Mouse (Mus musculus) liver, adult 2 months (tissue): ENCODE results near the gene Zbtb7b. TPM values are rescaled to one million over a fixed set of nuclear protein-coding genes. Genes with fewer than 3 reads are reported as not detected.

ENCODE experiments used
- DNase-seq: peaks from one replicate; pipeline ENCODE4 v3.0.0-alpha.2; 2011; ENCODE audit warnings: low read depth, low spot score; ENCODE audit errors: extremely low read depth
- H3K27ac ChIP-seq: fragments of 200-500 bp; replicated peaks from 2 replicates; pipeline ENCODE4 v1.5.1; 2012; ENCODE audit warnings: low read depth, mild to moderate bottlenecking, control low read depth, inconsistent platforms, low read length; ENCODE audit not compliant: insufficient read depth
- H3K27me3 ChIP-seq: fragments of 200-500 bp; 2 replicates; pipeline ENCODE4 v1.6.1; 2012; ENCODE audit warnings: mild to moderate bottlenecking, moderate library complexity, low read length, inconsistent platforms; ENCODE audit not compliant: control insufficient read depth, insufficient read depth
- H3K36me3 ChIP-seq: fragments of 200-500 bp; 2 replicates; pipeline ENCODE4 v1.6.1; 2012; ENCODE audit warnings: low read length, inconsistent platforms; ENCODE audit not compliant: control insufficient read depth, insufficient read depth
- H3K4me1 ChIP-seq: fragments of 200-500 bp; 2 replicates; pipeline ENCODE4 v1.6.1; 2011; ENCODE audit warnings: low read length; ENCODE audit not compliant: control insufficient read depth, insufficient read depth
- H3K4me3 ChIP-seq: fragments of 200-500 bp; 2 replicates; pipeline ENCODE4 v1.5.1; 2011; ENCODE audit warnings: low read depth, mild to moderate bottlenecking, control low read depth, low read length, moderate library complexity; ENCODE audit not compliant: insufficient read depth
- H3K79me2 ChIP-seq: fragments of 200-500 bp; 2 replicates; pipeline ENCODE4 v1.6.1; 2012; ENCODE audit warnings: inconsistent platforms, mild to moderate bottlenecking, low read length, moderate library complexity; ENCODE audit not compliant: control insufficient read depth, insufficient read depth
- H3K9ac ChIP-seq: fragments of 200-500 bp; 2 replicates; pipeline ENCODE4 v1.6.1; 2012; ENCODE audit warnings: low read depth, mild to moderate bottlenecking, control low read depth, inconsistent platforms, low read length
- CTCF ChIP-seq: fragments of 200-500 bp; IDR thresholded peaks from 2 replicates; pipeline ENCODE4 v1.5.1; 2011; ENCODE audit warnings: low read depth, low read length, control low read depth
- POLR2A ChIP-seq: fragments of 200-500 bp; IDR thresholded peaks from 2 replicates; pipeline ENCODE4 v1.6.1; 2011; ENCODE audit warnings: low read length, control low read depth; ENCODE audit not compliant: insufficient read depth; ENCODE audit errors: extremely low read depth
- WGBS: fragments of 180-500 bp; shearing (Covaris S2); methylation state at CpG from one replicate; pipeline ENCODE4 v1.1.7; 2018; 5-methylcytosine and 5-hydroxymethylcytosine counted together
- polyA plus RNA-seq: library from polyadenylated mRNA; depleted of rRNA; stranded (reverse); fragments of >200 nt; gene quantifications from 2 replicates; pipeline ENCODE4 v1.2.3, GENCODE M21; 2012
- total RNA-seq: library from RNA; depleted of rRNA; stranded (reverse); fragments of >200 nt; gene quantifications from 2 replicates; pipeline ENCODE4 v1.2.3, GENCODE M21; 2014

The Zbtb7b gene
- total and polyA plus RNA-seq, 2 experiments: 28.9 to 85.0 TPM

DNA sequence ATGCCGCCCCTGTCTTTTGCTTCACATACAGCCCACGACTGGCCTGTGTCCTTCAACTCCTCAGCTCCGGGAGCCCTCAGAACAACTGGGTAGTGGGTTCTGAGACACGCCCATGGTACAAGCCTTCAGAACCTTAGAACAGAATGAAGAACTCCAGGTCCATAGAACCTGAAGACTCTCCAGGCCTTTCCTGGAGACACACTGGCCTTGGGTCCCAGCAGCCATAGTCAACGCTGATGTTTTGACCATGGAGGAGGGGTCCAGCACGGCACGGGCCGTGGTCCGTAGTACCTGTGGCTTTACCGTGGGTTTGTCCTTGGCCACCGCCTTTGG, 29.5 kb downstream of the Zbtb7b start, which contains the start of gene Dcst1:
Gene Dcst1, minus strand, starts transcription at position 101 of the 333 bp plus-strand sequence.
- Histone ChIP-seq H3K27ac (no peak within 1 kb of the TSS), H3K4me3 (no peak within 1 kb of the TSS), H3K9ac (no peak within 1 kb of the TSS), H3K79me2 (no peaks in the 10 kb centered on the region), H3K27me3 (no peaks in the 10 kb centered on the region), H3K36me3 (no peaks in the 10 kb centered on the region), H3K4me1 (peaks cover 2% of the 10 kb centered on the region; the same call in 1 of the 2 replicates)
- 93% methylated on average over 11 of the region's 11 CpGs for WGBS
- DNase-seq: no peak
- TF ChIP-seq CTCF: no peak
- no peak for TF ChIP-seq POLR2A

DNA sequence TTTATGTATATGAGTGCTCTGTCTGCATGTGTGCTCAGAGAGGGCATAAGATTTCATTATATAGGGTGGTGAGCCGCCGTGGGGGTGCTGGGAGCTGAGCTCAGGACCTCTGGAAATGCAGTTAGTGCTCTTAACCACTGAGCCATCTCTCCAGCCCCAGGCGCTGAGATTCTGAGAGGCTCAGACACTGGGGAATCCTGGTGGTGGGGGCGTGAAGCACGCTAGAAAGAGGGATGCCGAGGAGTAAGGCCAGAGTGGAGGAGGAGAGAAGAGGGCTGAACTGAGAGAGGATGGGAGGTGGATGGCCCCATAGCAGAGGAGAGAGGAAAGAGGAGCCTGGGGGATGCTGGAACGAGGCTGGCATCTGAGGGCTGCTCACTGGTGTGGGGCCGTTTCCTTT, 29.9 kb downstream of the Zbtb7b start:
- Histone ChIP-seq H3K79me2 (no peaks in the 10 kb centered on the region), H3K4me1 (peaks cover 2% of the 10 kb centered on the region; the same call in 1 of the 2 replicates), H3K27ac (no peak overlapping the region), H3K9ac (no peak overlapping the region), H3K27me3 (no peaks in the 10 kb centered on the region), H3K36me3 (no peaks in the 10 kb centered on the region), H3K4me3 (no peak overlapping the region)
- no peak for DNase-seq
- TF ChIP-seq CTCF: no peak
- TF ChIP-seq POLR2A: no peak
- 89% methylated on average over 8 of the region's 8 CpGs for WGBS

- Histone ChIP-seq H3K9ac (no peak within 1 kb of the TSS), H3K27ac (no peak within 1 kb of the TSS), H3K27me3 (no peaks in the 10 kb centered on the region), H3K79me2 (no peaks in the 10 kb centered on the region), H3K4me3 (no peak within 1 kb of the TSS), H3K36me3 (no peaks in the 10 kb centered on the region), H3K4me1 (no peaks in the 10 kb centered on the region)
- WGBS: 93% methylated on average over 7 of the region's 7 CpGs
- no peak for DNase-seq
- TF ChIP-seq POLR2A: no peak
Measured at GRCm38 (mm10) chr3:89361675-89362074, 32.9 kb downstream of the Zbtb7b start, which contains the start of gene Dcst2. TSS of gene Dcst2 (plus strand) at chr3:89361975.

- Histone ChIP-seq H3K4me3 (no peak overlapping the region), H3K79me2 (no peaks in the 10 kb centered on the region), H3K9ac (no peak overlapping the region), H3K36me3 (no peaks in the 10 kb centered on the region), H3K27me3 (no peaks in the 10 kb centered on the region), H3K4me1 (no peaks in the 10 kb centered on the region; the same call in 1 of the 2 replicates), H3K27ac (no peak overlapping the region)
- TF ChIP-seq CTCF (no peak), POLR2A (no peak)
- 71% methylated on average over 3 of the region's 3 CpGs for WGBS
- no peak for DNase-seq
Measured at GRCm38 (mm10) chr3:89360237-89360636, 34.3 kb downstream of the Zbtb7b start.

- no peak overlapping the region for H3K27ac ChIP-seq
- H3K9ac ChIP-seq: no peak overlapping the region
- DNase-seq: no peak
- TF ChIP-seq POLR2A: no peak
- no peak for TF ChIP-seq CTCF
- no peaks in the 10 kb centered on the region for H3K79me2 ChIP-seq
- no peaks in the 10 kb centered on the region for H3K27me3 ChIP-seq
- no peaks in the 10 kb centered on the region for H3K36me3 ChIP-seq
- WGBS: 79% methylated on average over 6 of the region's 6 CpGs
- H3K4me1 ChIP-seq: no peaks in the 10 kb centered on the region; the same call in 1 of the 2 replicates
- H3K4me3 ChIP-seq: no peak overlapping the region
Measured at GRCm38 (mm10) chr3:89359630-89360029, 34.9 kb downstream of the Zbtb7b start.

- Histone ChIP-seq H3K27ac (no peak overlapping the region), H3K79me2 (no peaks in the 10 kb centered on the region), H3K36me3 (no peaks in the 10 kb centered on the region), H3K4me1 (no peaks in the 10 kb centered on the region; the same call in 1 of the 2 replicates), H3K4me3 (no peak overlapping the region), H3K27me3 (no peaks in the 10 kb centered on the region), H3K9ac (no peak overlapping the region)
- DNase-seq: no peak
- WGBS: 89% methylated on average over 9 of the region's 9 CpGs
- TF ChIP-seq POLR2A: no peak
- TF ChIP-seq CTCF: no peak
Measured at GRCm38 (mm10) chr3:89356029-89356428, 38.5 kb downstream of the Zbtb7b start.

- no peaks in the 10 kb centered on the region; the same call in 1 of the 2 replicates for H3K4me1 ChIP-seq
- no peaks in the 10 kb centered on the region for H3K36me3 ChIP-seq
- H3K9ac ChIP-seq: no peak overlapping the region
- no peaks in the 10 kb centered on the region for H3K79me2 ChIP-seq
- DNase-seq: no peak
- no peaks in the 10 kb centered on the region for H3K27me3 ChIP-seq
- no peak overlapping the region for H3K27ac ChIP-seq
- no peak for TF ChIP-seq CTCF
- TF ChIP-seq POLR2A: no peak
- 59% methylated on average over 6 of the region's 6 CpGs for whole genome bisulfite sequencing
- no peak overlapping the region for H3K4me3 ChIP-seq
Measured at GRCm38 (mm10) chr3:89355512-89355902, 39.1 kb downstream of the Zbtb7b start.
